Mouse (Mus musculus) forebrain, embryonic 11.5 days (tissue): Measurements from ENCODE around the gene Tspan33. TPM values are rescaled to one million over a fixed set of nuclear protein-coding genes. Genes with fewer than 3 reads are reported as not detected.

ENCODE experiments used
- ATAC-seq: fragments of 200-750 bp; cut with Nextera tagmentation; replicated peaks from 2 replicates; pipeline ENCODE4 v1.8.0; 2017; ENCODE audit warnings: moderate TSS enrichment; ENCODE audit not compliant: low FRiP score
- DNase-seq: peaks from one replicate; pipeline ENCODE4 v3.0.0-alpha.2; 2017; ENCODE audit warnings: low spot score
- H3K27ac ChIP-seq: fragments of 300-500 bp; sonication (generic); 2 replicates; pipeline ENCODE4 v1.5.1; 2014; ENCODE audit warnings: low read depth, low read length
- H3K27me3 ChIP-seq: fragments of 300-500 bp; sonication (generic); 2 replicates; pipeline ENCODE4 v1.6.1; 2014; ENCODE audit warnings: mild to moderate bottlenecking, low read length, mixed read lengths; ENCODE audit not compliant: control insufficient read depth, insufficient read depth
- H3K36me3 ChIP-seq: fragments of 300-500 bp; sonication (generic); 2 replicates; pipeline ENCODE4 v1.6.1; 2014; ENCODE audit warnings: mild to moderate bottlenecking, low read length, moderate library complexity, mixed read lengths; ENCODE audit not compliant: control insufficient read depth, insufficient read depth
- H3K4me1 ChIP-seq: fragments of 300-500 bp; sonication (generic); replicated peaks from 2 replicates; pipeline ENCODE4 v1.6.1; 2014; ENCODE audit warnings: low read length, mixed read lengths; ENCODE audit not compliant: control insufficient read depth, insufficient read depth
- H3K4me2 ChIP-seq: fragments of 300-500 bp; sonication (generic); 2 replicates; pipeline ENCODE4 v1.6.1; 2014; ENCODE audit warnings: low read depth, mild to moderate bottlenecking, low read length, moderate library complexity, mixed read lengths; ENCODE audit not compliant: severe bottlenecking
- H3K4me3 ChIP-seq: fragments of 300-500 bp; sonication (generic); 2 replicates; pipeline ENCODE4 v1.5.1; 2014; ENCODE audit warnings: low read depth, low read length
- H3K9ac ChIP-seq: fragments of 300-500 bp; sonication (generic); 2 replicates; pipeline ENCODE4 v1.6.1; 2014; ENCODE audit warnings: low read length
- H3K9me3 ChIP-seq: fragments of 300-500 bp; sonication (generic); 2 replicates; pipeline ENCODE4 v1.6.1; 2016; ENCODE audit warnings: low read length, mixed read lengths; ENCODE audit not compliant: control insufficient read depth
- WGBS: fragments of 180-500 bp; shearing (Covaris S2); extraction: QIAGEN DNeasy Blood & Tissue Kit; methylation state at CpG from one replicate; pipeline ENCODE4 v1.1.7; 2014; 5-methylcytosine and 5-hydroxymethylcytosine counted together
- polyA plus RNA-seq: library from polyadenylated mRNA; unstranded; fragments of >200 nt; fragmentation: Nextera tagmentation; extraction: Ambion mirVana; gene quantifications from 2 replicates; pipeline ENCODE4 v1.2.1, GENCODE M21; 2014

Tspan33 gene
- polyA plus RNA-seq, 1 experiment from 2014 or later, result 7.4 TPM

GRCm38 (mm10) chr6:29694375-29695289 lies 610 bp downstream of the Tspan33 start:
- ATAC-seq (peak; percentile 37; the same call in 1 of the 2 replicates), DNase-seq (peak; percentile 66)
- peaks cover 4% of the 10 kb centered on the region; the same call in 1 of the 2 replicates for H3K27me3 ChIP-seq
- H3K4me3 ChIP-seq, result peak overlapping the region; percentile 84
- H3K9me3 ChIP-seq, result no peaks in the 10 kb centered on the region
- H3K4me1 ChIP-seq, result 0 out of 2 replicates have a peak, but pooled peaks cover 6% of the 10 kb centered on the region
- WGBS, result 5% methylated on average over 32 of the region's 35 CpGs
- no peaks in the 10 kb centered on the region; the same call in 1 of the 2 replicates for H3K36me3 ChIP-seq
- H3K4me2 ChIP-seq, result peak overlapping the region; percentile 93
- no peak overlapping the region for H3K27ac ChIP-seq
- H3K9ac ChIP-seq, result peak overlapping the region; percentile 77

- Histone ChIP-seq H3K4me1 (0 out of 2 replicates have a peak, but pooled peaks cover 6% of the 10 kb centered on the region), H3K4me2 (0 out of 2 replicates have a peak overlapping the region, but pooled peaks have one; percentile 24), H3K27ac (no peak overlapping the region), H3K9ac (no peak overlapping the region; the same call in 1 of the 2 replicates), H3K9me3 (no peaks in the 10 kb centered on the region), H3K4me3 (peak overlapping the region; percentile 84; the same call in 1 of the 2 replicates), H3K36me3 (no peaks in the 10 kb centered on the region; the same call in 1 of the 2 replicates), H3K27me3 (peaks cover 4% of the 10 kb centered on the region; the same call in 1 of the 2 replicates)
- WGBS, result 33% methylated on average over 3 of the region's 3 CpGs
- DNase-seq (no peak), ATAC-seq (no peak)
Observed at GRCm38 (mm10) chr6:29695290-29695674, 1.3 kb downstream of the Tspan33 start.

- peaks cover 4% of the 10 kb centered on the region; the same call in 1 of the 2 replicates for H3K27me3 ChIP-seq
- DNase-seq (no peak), ATAC-seq (no peak)
- H3K27ac ChIP-seq, result no peak overlapping the region; the same call in 1 of the 2 replicates
- H3K4me2 ChIP-seq, result no peak overlapping the region
- H3K36me3 ChIP-seq, result no peaks in the 10 kb centered on the region; the same call in 1 of the 2 replicates
- H3K4me1 ChIP-seq, result 0 out of 2 replicates have a peak, but pooled peaks cover 6% of the 10 kb centered on the region
- no peaks in the 10 kb centered on the region for H3K9me3 ChIP-seq
- H3K9ac ChIP-seq, result no peak overlapping the region
- 69% methylated on average over 7 of the region's 7 CpGs for WGBS
- H3K4me3 ChIP-seq, result no peak overlapping the region
Observed at GRCm38 (mm10) chr6:29695975-29696374, 2.0 kb downstream of the Tspan33 start.

- Histone ChIP-seq H3K9ac (no peak overlapping the region), H3K4me3 (no peak overlapping the region), H3K9me3 (no peaks in the 10 kb centered on the region), H3K4me1 (0 out of 2 replicates have a peak, but pooled peaks cover 6% of the 10 kb centered on the region), H3K36me3 (no peaks in the 10 kb centered on the region; the same call in 1 of the 2 replicates), H3K27ac (no peak overlapping the region; the same call in 1 of the 2 replicates), H3K27me3 (peaks cover 4% of the 10 kb centered on the region; the same call in 1 of the 2 replicates), H3K4me2 (no peak overlapping the region)
- ATAC-seq (no peak), DNase-seq (no peak)
Observed at GRCm38 (mm10) chr6:29697139-29697538, 3.1 kb downstream of the Tspan33 start.

GRCm38 (mm10) chr6:29697548-29697947 lies 3.5 kb downstream of the Tspan33 start:
- no peak overlapping the region for H3K27ac ChIP-seq
- H3K9ac ChIP-seq, result no peak overlapping the region
- H3K9me3 ChIP-seq, result no peaks in the 10 kb centered on the region
- DNase-seq, result no peak
- 39% methylated on average over 3 of the region's 3 CpGs for WGBS
- H3K4me3 ChIP-seq, result no peak overlapping the region
- H3K4me1 ChIP-seq, result 0 out of 2 replicates have a peak, but pooled peaks cover 6% of the 10 kb centered on the region
- no peak for ATAC-seq
- H3K27me3 ChIP-seq, result peaks cover 3% of the 10 kb centered on the region; the same call in 1 of the 2 replicates
- H3K36me3 ChIP-seq, result no peaks in the 10 kb centered on the region; the same call in 1 of the 2 replicates
- no peak overlapping the region for H3K4me2 ChIP-seq

- DNase-seq (no peak), ATAC-seq (no peak)
- Histone ChIP-seq H3K27me3 (peaks cover 2% of the 10 kb centered on the region; the same call in 1 of the 2 replicates), H3K4me1 (0 out of 2 replicates have a peak, but pooled peaks cover 6% of the 10 kb centered on the region), H3K9ac (no peak overlapping the region), H3K9me3 (no peaks in the 10 kb centered on the region), H3K4me2 (no peak overlapping the region), H3K36me3 (no peaks in the 10 kb centered on the region; the same call in 1 of the 2 replicates), H3K27ac (no peak overlapping the region), H3K4me3 (no peak overlapping the region)
- WGBS, result 92% methylated on average over 7 of the region's 7 CpGs
Observed at GRCm38 (mm10) chr6:29699085-29699745, 5.2 kb downstream of the Tspan33 start.

- no peak for DNase-seq
- Histone ChIP-seq H3K27me3 (no peaks in the 10 kb centered on the region), H3K9me3 (no peaks in the 10 kb centered on the region), H3K4me2 (no peak overlapping the region), H3K4me1 (no peaks in the 10 kb centered on the region), H3K4me3 (no peak overlapping the region), H3K9ac (no peak overlapping the region), H3K36me3 (no peaks in the 10 kb centered on the region; the same call in 1 of the 2 replicates), H3K27ac (no peak overlapping the region)
- ATAC-seq, result no peak
- WGBS, result 79% methylated on average over 6 of the region's 6 CpGs
Observed at GRCm38 (mm10) chr6:29701051-29701450, 7.0 kb downstream of the Tspan33 start.

GRCm38 (mm10) chr6:29702126-29702525 lies 8.1 kb downstream of the Tspan33 start:
- H3K27me3 ChIP-seq, result no peaks in the 10 kb centered on the region
- no peak overlapping the region for H3K27ac ChIP-seq
- H3K4me1 ChIP-seq, result no peaks in the 10 kb centered on the region
- no peak for DNase-seq
- H3K36me3 ChIP-seq, result no peaks in the 10 kb centered on the region
- no peak overlapping the region for H3K4me3 ChIP-seq
- no peak overlapping the region for H3K9ac ChIP-seq
- no peak for ATAC-seq
- WGBS, result 87% methylated on average over 3 of the region's 3 CpGs
- no peak overlapping the region for H3K4me2 ChIP-seq
- no peaks in the 10 kb centered on the region for H3K9me3 ChIP-seq
